Mouse (Mus musculus): ENCODE results near the gene Srek1.

DNA sequence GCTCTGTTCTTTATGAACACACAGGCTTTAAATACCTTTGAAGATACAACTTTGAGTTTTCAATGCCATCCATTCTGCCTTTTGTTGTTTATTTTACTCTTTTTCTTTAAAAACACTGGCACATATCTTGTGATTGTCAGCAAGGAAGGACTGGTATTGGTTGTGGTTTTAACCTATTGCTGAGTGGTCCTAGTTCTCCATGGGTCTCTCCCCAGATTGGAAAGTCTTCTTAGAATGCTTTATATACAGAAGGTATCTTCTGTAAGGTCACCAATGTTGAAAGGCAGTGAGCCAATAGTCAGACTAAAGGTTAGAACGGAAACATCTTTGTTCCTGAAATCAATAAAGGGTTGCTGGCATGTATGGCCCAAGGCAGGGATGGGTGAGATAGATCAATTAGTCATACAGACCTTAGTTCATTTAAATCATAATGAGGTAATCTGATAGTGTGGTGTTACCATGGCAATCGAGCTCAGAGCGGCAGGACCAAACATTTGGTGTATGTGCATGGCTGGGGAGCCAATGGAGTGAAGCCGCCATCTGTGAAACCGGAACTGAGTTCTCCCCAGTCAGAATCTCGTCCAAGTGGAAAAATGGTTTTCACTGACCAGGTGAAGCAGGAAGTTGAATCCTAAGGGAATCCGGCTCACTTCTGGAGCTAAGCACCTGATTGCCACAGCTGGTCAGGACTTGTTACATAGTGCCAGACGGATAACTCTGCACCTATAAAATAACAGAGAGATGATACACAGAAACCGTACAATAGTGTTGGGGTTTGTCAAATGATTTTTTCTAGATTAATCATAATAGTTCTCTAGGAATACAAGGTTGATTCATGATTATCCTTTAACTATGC is 20.5 kb upstream of the Srek1 start:
- no peak for TF ChIP-seq CTCF (IDR thresholded peaks at IDR 0.05)
- TF ChIP-seq EP300 (IDR thresholded peaks at IDR 0.05), result no peak
